Comparison of ENCODE assay signal across 17 mouse cellular contexts in the genomic region with DNA sequence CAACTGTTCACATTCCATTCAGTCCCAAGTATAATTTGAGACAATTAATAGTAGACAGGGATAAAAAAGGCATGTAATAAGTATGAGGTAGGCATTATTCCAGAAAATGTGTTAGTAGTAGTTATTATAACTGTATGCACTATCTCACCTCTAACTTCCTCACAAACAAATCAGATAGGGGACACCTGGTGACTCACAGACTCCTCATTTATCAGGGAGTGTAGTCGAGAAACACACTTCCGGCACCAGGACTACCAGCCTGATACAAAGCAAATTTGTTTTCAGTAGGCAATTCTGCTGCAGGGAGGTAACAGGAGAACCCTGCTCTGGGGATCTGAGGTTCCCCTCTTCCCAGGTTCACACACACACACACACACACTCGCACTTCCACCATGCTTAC.
"Had no signal": no experiment of that assay in that cellular context is flagged by ENCODE, and none has a peak within 500 bp of the region (broad histone marks: within the 10 kb centered on the region; RNA-seq: fewer than 3 reads in every experiment).

No protein-coding gene starts in this region.

- H3K4me2 ChIP-seq: liver, embryonic 12.5 days; lung, embryonic 14.5 days; midbrain, embryonic 12.5 days; neural tube, embryonic 13.5 days; stomach, embryonic 15.5 days had no signal

- H3K36me3 ChIP-seq: liver, embryonic 12.5 days; midbrain, embryonic 10.5 days; midbrain, embryonic 12.5 days; neural tube, embryonic 13.5 days; stomach, embryonic 15.5 days had no signal

- H3K4me3 ChIP-seq: liver, embryonic 12.5 days; megakaryocyte, embryonic 14.5 days; midbrain, embryonic 10.5 days; midbrain, embryonic 12.5 days; myocyte; neural tube, embryonic 13.5 days; stomach, embryonic 15.5 days had no signal

- H3K27ac ChIP-seq: liver, embryonic 12.5 days; liver, embryonic 14.5 days; midbrain, embryonic 12.5 days; neural tube, embryonic 13.5 days; stomach, embryonic 15.5 days had no signal

- H3K4me1 ChIP-seq: midbrain, embryonic 12.5 days; neural tube, embryonic 13.5 days; stomach, embryonic 15.5 days had no signal

- H3K9ac ChIP-seq: liver, embryonic 12.5 days; liver, embryonic 14.5 days; lung, embryonic 14.5 days; midbrain, embryonic 12.5 days; neural tube, embryonic 13.5 days; stomach, embryonic 15.5 days had no signal

- H3K9me3 ChIP-seq: liver, embryonic 12.5 days; midbrain, embryonic 10.5 days; midbrain, embryonic 12.5 days; neural tube, embryonic 13.5 days; stomach, embryonic 15.5 days had no signal

- ATAC-seq: liver, embryonic 12.5 days; midbrain, embryonic 16.5 days had no signal

- H3K27me3 ChIP-seq: liver, embryonic 12.5 days; midbrain, embryonic 12.5 days; neural tube, embryonic 13.5 days; stomach, embryonic 15.5 days had no signal

- DNase-seq: lung, adult 18-20 months; lung, embryonic 14.5 days; lung, postnatal 10 days; lung, postnatal 4 days; midbrain, embryonic 14.5 days; right cerebral cortex, postnatal 25 days; thymus, adult 18-20 months; thymus, postnatal 36 days had no signal
